Mouse (Mus musculus): Measurements from ENCODE around the gene Sox6. TPM values are rescaled to one million over a fixed set of nuclear protein-coding genes. Genes with fewer than 3 reads are reported as not detected.

Sox6 gene
- polyA plus RNA-seq, 1 experiment from 2014 or later: 38.0 TPM

GRCm38 (mm10) chr7:115462276-115462675 is 576.3 kb downstream of the Sox6 start:
- no peak overlapping the region for H3K4me2 ChIP-seq
- no peak overlapping the region for H3K27ac ChIP-seq (replicated peaks)
- no peaks in the 10 kb centered on the region for H3K36me3 ChIP-seq
- no peaks in the 10 kb centered on the region for H3K27me3 ChIP-seq (replicated peaks)
- H3K9me3 ChIP-seq (replicated peaks): no peaks in the 10 kb centered on the region
- no peak overlapping the region for H3K9ac ChIP-seq (replicated peaks)
- no peaks in the 10 kb centered on the region for H3K4me1 ChIP-seq
- no peak for ATAC-seq (ENCODE audit: low FRiP score)
- H3K4me3 ChIP-seq (replicated peaks): no peak overlapping the region
- WGBS: 76% methylated on average over 4 of the region's 4 CpGs

GRCm38 (mm10) chr7:115454988-115455387 is 583.6 kb downstream of the Sox6 start:
- H3K4me3 ChIP-seq (replicated peaks): no peak overlapping the region
- no peak overlapping the region for H3K4me2 ChIP-seq
- H3K27me3 ChIP-seq (replicated peaks): 0 out of 2 replicates have a peak, but pooled peaks cover 2% of the 10 kb centered on the region
- no peak for ATAC-seq (ENCODE audit: low FRiP score)
- H3K36me3 ChIP-seq: no peaks in the 10 kb centered on the region
- peaks cover 10% of the 10 kb centered on the region for H3K4me1 ChIP-seq
- WGBS: 91% methylated on average over 5 of the region's 5 CpGs
- no peak overlapping the region for H3K27ac ChIP-seq (replicated peaks)
- no peaks in the 10 kb centered on the region for H3K9me3 ChIP-seq (replicated peaks)
- no peak overlapping the region for H3K9ac ChIP-seq (replicated peaks)

- Histone ChIP-seq H3K9me3 (replicated peaks) (no peaks in the 10 kb centered on the region), H3K9ac (replicated peaks) (no peak overlapping the region), H3K27me3 (replicated peaks) (0 out of 2 replicates have a peak, but pooled peaks cover 2% of the 10 kb centered on the region), H3K4me2 (peak overlapping the region; percentile 32; the same call in 1 of the 2 replicates), H3K4me1 (peaks cover 10% of the 10 kb centered on the region), H3K36me3 (no peaks in the 10 kb centered on the region), H3K4me3 (replicated peaks) (no peak overlapping the region), H3K27ac (replicated peaks) (no peak overlapping the region)
- WGBS: 61% methylated on average over 7 of the region's 7 CpGs
- no peak for ATAC-seq (ENCODE audit: low FRiP score)
These were observed 584.9 kb downstream of the Sox6 start for GRCm38 (mm10) chr7:115453713-115454073.

GRCm38 (mm10) chr7:115453042-115453712 is 585.4 kb downstream of the Sox6 start:
- no peaks in the 10 kb centered on the region for H3K9me3 ChIP-seq (replicated peaks)
- peaks cover 10% of the 10 kb centered on the region for H3K4me1 ChIP-seq
- no peak overlapping the region for H3K4me3 ChIP-seq (replicated peaks)
- H3K27ac ChIP-seq (replicated peaks): no peak overlapping the region
- peak overlapping the region; percentile 32; the same call in 1 of the 2 replicates for H3K4me2 ChIP-seq
- H3K9ac ChIP-seq (replicated peaks): no peak overlapping the region
- H3K27me3 ChIP-seq (replicated peaks): 0 out of 2 replicates have a peak, but pooled peaks cover 2% of the 10 kb centered on the region
- no peaks in the 10 kb centered on the region for H3K36me3 ChIP-seq
- ATAC-seq (ENCODE audit: low FRiP score): peak; percentile 54; the same call in 1 of the 2 replicates
- 29% methylated on average over 21 of the region's 21 CpGs for WGBS

GRCm38 (mm10) chr7:115450431-115451195 is 588.0 kb downstream of the Sox6 start:
- WGBS: 27% methylated on average over 23 of the region's 23 CpGs
- Histone ChIP-seq H3K36me3 (no peaks in the 10 kb centered on the region), H3K27me3 (replicated peaks) (0 out of 2 replicates have a peak, but pooled peaks cover 5% of the 10 kb centered on the region), H3K4me1 (peaks cover 10% of the 10 kb centered on the region), H3K27ac (replicated peaks) (peak overlapping the region; percentile 28; the same call in 1 of the 2 replicates), H3K4me3 (replicated peaks) (no peak overlapping the region), H3K4me2 (peak overlapping the region; percentile 30), H3K9me3 (replicated peaks) (no peaks in the 10 kb centered on the region), H3K9ac (replicated peaks) (no peak overlapping the region)
- ATAC-seq (ENCODE audit: low FRiP score): peak; percentile 48; the same call in 1 of the 2 replicates

- H3K36me3 ChIP-seq: no peaks in the 10 kb centered on the region
- ATAC-seq (ENCODE audit: low FRiP score): no peak
- no peak overlapping the region for H3K9ac ChIP-seq (replicated peaks)
- no peak overlapping the region for H3K27ac ChIP-seq (replicated peaks)
- no peak overlapping the region for H3K4me2 ChIP-seq
- 52% methylated on average over 8 of the region's 8 CpGs for WGBS
- H3K4me3 ChIP-seq (replicated peaks): no peak overlapping the region
- H3K4me1 ChIP-seq: peaks cover 10% of the 10 kb centered on the region
- no peaks in the 10 kb centered on the region for H3K9me3 ChIP-seq (replicated peaks)
- H3K27me3 ChIP-seq (replicated peaks): 0 out of 2 replicates have a peak, but pooled peaks cover 3% of the 10 kb centered on the region
These were observed 590.1 kb downstream of the Sox6 start for GRCm38 (mm10) chr7:115448403-115449025.

- Histone ChIP-seq H3K36me3 (no peaks in the 10 kb centered on the region), H3K27ac (replicated peaks) (no peak overlapping the region)
These were observed 591.5 kb downstream of the Sox6 start for GRCm38 (mm10) chr7:115447091-115447490.

GRCm38 (mm10) chr7:115446481-115447016 is 592.0 kb downstream of the Sox6 start:
- H3K36me3 ChIP-seq: no peaks in the 10 kb centered on the region
- WGBS: 45% methylated on average over 6 of the region's 6 CpGs

More at GRCm38 (mm10) chr7:115447091-115447490, 591.5 kb downstream of the Sox6 start:
- Histone ChIP-seq H3K9me3 (replicated peaks) (no peaks in the 10 kb centered on the region), H3K4me2 (no peak overlapping the region), H3K9ac (replicated peaks) (no peak overlapping the region), H3K27me3 (replicated peaks) (0 out of 2 replicates have a peak, but pooled peaks cover 3% of the 10 kb centered on the region), H3K4me3 (replicated peaks) (no peak overlapping the region), H3K4me1 (peaks cover 10% of the 10 kb centered on the region)
- 85% methylated on average over 3 of the region's 3 CpGs for WGBS
- no peak for ATAC-seq (ENCODE audit: low FRiP score)

GRCm38 (mm10) chr7:115426161-115426982 is 612.2 kb downstream of the Sox6 start:
- Histone ChIP-seq H3K27ac (replicated peaks) (no peak overlapping the region), H3K9me3 (replicated peaks) (no peaks in the 10 kb centered on the region), H3K4me1 (no peaks in the 10 kb centered on the region), H3K4me3 (replicated peaks) (no peak overlapping the region), H3K36me3 (no peaks in the 10 kb centered on the region), H3K27me3 (replicated peaks) (no peaks in the 10 kb centered on the region), H3K9ac (replicated peaks) (no peak overlapping the region), H3K4me2 (no peak overlapping the region)
- no peak for ATAC-seq (ENCODE audit: low FRiP score)
- 87% methylated on average over 7 of the region's 7 CpGs for WGBS

More at GRCm38 (mm10) chr7:115446481-115447016, 592.0 kb downstream of the Sox6 start:
- Histone ChIP-seq H3K9me3 (replicated peaks) (no peaks in the 10 kb centered on the region), H3K27ac (replicated peaks) (no peak overlapping the region), H3K27me3 (replicated peaks) (0 out of 2 replicates have a peak, but pooled peaks cover 3% of the 10 kb centered on the region), H3K4me3 (replicated peaks) (no peak overlapping the region), H3K4me1 (peaks cover 10% of the 10 kb centered on the region), H3K9ac (replicated peaks) (no peak overlapping the region), H3K4me2 (no peak overlapping the region)
- ATAC-seq (ENCODE audit: low FRiP score): no peak

GRCm38 (mm10) chr7:115422828-115423227 is 615.8 kb downstream of the Sox6 start:
- no peaks in the 10 kb centered on the region for H3K9me3 ChIP-seq (replicated peaks)
- 85% methylated on average over 7 of the region's 7 CpGs for WGBS
- H3K4me1 ChIP-seq: no peaks in the 10 kb centered on the region
- no peak overlapping the region for H3K4me2 ChIP-seq
- H3K27ac ChIP-seq (replicated peaks): no peak overlapping the region
- no peak overlapping the region for H3K9ac ChIP-seq (replicated peaks)
- H3K4me3 ChIP-seq (replicated peaks): no peak overlapping the region
- ATAC-seq (ENCODE audit: low FRiP score): no peak
- no peaks in the 10 kb centered on the region for H3K27me3 ChIP-seq (replicated peaks)
- H3K36me3 ChIP-seq: no peaks in the 10 kb centered on the region

- Histone ChIP-seq H3K9me3 (replicated peaks) (no peaks in the 10 kb centered on the region), H3K9ac (replicated peaks) (no peak overlapping the region), H3K36me3 (no peaks in the 10 kb centered on the region), H3K4me2 (no peak overlapping the region), H3K27ac (replicated peaks) (no peak overlapping the region), H3K27me3 (replicated peaks) (no peaks in the 10 kb centered on the region), H3K4me3 (replicated peaks) (no peak overlapping the region), H3K4me1 (no peaks in the 10 kb centered on the region)
- WGBS: 58% methylated on average over 12 of the region's 12 CpGs
- ATAC-seq (ENCODE audit: low FRiP score): no peak
These were observed 617.6 kb downstream of the Sox6 start for GRCm38 (mm10) chr7:115420960-115421359.

Data from neural tube, embryonic 15.5 days (tissue).